Mouse (Mus musculus): ENCODE results near the gene Arhgap45. TPM values are rescaled to one million over a fixed set of nuclear protein-coding genes. Genes with fewer than 3 reads are reported as not detected.

The Arhgap45 gene
- 695 and 736 TPM in 2 replicates for total RNA-seq (2017)

GRCm38 (mm10) chr10:80016511-80016910, at the start of gene Arhgap45:
Gene Arhgap45, plus strand, starts transcription at chr10:80016653.
- ATAC-seq (ENCODE audit: extremely low read depth, insufficient number of reproducible peaks, low FRiP score, poor library complexity, severe bottlenecking) = peak; percentile 78

- ATAC-seq (ENCODE audit: extremely low read depth, insufficient number of reproducible peaks, low FRiP score, poor library complexity, severe bottlenecking) = no peak
Observed at GRCm38 (mm10) chr10:79966886-79967400, 49.5 kb upstream of the Arhgap45 start.

GRCm38 (mm10) chr10:79968181-79968580, 48.3 kb upstream of the Arhgap45 start:
- ATAC-seq (ENCODE audit: extremely low read depth, insufficient number of reproducible peaks, low FRiP score, poor library complexity, severe bottlenecking) = no peak

- no peak for ATAC-seq (ENCODE audit: extremely low read depth, insufficient number of reproducible peaks, low FRiP score, poor library complexity, severe bottlenecking)
Observed at GRCm38 (mm10) chr10:79969124-79969568, 47.3 kb upstream of the Arhgap45 start.

- ATAC-seq (ENCODE audit: extremely low read depth, insufficient number of reproducible peaks, low FRiP score, poor library complexity, severe bottlenecking) = no peak
Observed at GRCm38 (mm10) chr10:79970415-79971182, 45.9 kb upstream of the Arhgap45 start, which contains the start of gene Grin3b. Gene Grin3b, plus strand, starts transcription at chr10:79970715.

- no peak for ATAC-seq (ENCODE audit: extremely low read depth, insufficient number of reproducible peaks, low FRiP score, poor library complexity, severe bottlenecking)
Observed at GRCm38 (mm10) chr10:79971183-79971497, 45.3 kb upstream of the Arhgap45 start.

- ATAC-seq (ENCODE audit: extremely low read depth, insufficient number of reproducible peaks, low FRiP score, poor library complexity, severe bottlenecking) = no peak
Observed at GRCm38 (mm10) chr10:79972831-79973230, 43.6 kb upstream of the Arhgap45 start.

GRCm38 (mm10) chr10:79974087-79974486, 42.4 kb upstream of the Arhgap45 start:
- no peak for ATAC-seq (ENCODE audit: extremely low read depth, insufficient number of reproducible peaks, low FRiP score, poor library complexity, severe bottlenecking)

- ATAC-seq (ENCODE audit: extremely low read depth, insufficient number of reproducible peaks, low FRiP score, poor library complexity, severe bottlenecking) = no peak
Observed at GRCm38 (mm10) chr10:79974668-79975067, 41.8 kb upstream of the Arhgap45 start.

GRCm38 (mm10) chr10:79976071-79976721, 40.3 kb upstream of the Arhgap45 start:
- ATAC-seq (ENCODE audit: extremely low read depth, insufficient number of reproducible peaks, low FRiP score, poor library complexity, severe bottlenecking) = no peak

- ATAC-seq (ENCODE audit: extremely low read depth, insufficient number of reproducible peaks, low FRiP score, poor library complexity, severe bottlenecking) = no peak
Observed at GRCm38 (mm10) chr10:79976722-79977107, 39.7 kb upstream of the Arhgap45 start.

- ATAC-seq (ENCODE audit: extremely low read depth, insufficient number of reproducible peaks, low FRiP score, poor library complexity, severe bottlenecking) = no peak
Observed at GRCm38 (mm10) chr10:79977324-79977723, 39.1 kb upstream of the Arhgap45 start.

GRCm38 (mm10) chr10:79978061-79978460, 38.4 kb upstream of the Arhgap45 start:
- ATAC-seq (ENCODE audit: extremely low read depth, insufficient number of reproducible peaks, low FRiP score, poor library complexity, severe bottlenecking) = no peak

GRCm38 (mm10) chr10:79979401-79980155, 36.9 kb upstream of the Arhgap45 start:
- no peak for ATAC-seq (ENCODE audit: extremely low read depth, insufficient number of reproducible peaks, low FRiP score, poor library complexity, severe bottlenecking)

GRCm38 (mm10) chr10:79983205-79983604, 33.2 kb upstream of the Arhgap45 start:
- ATAC-seq (ENCODE audit: extremely low read depth, insufficient number of reproducible peaks, low FRiP score, poor library complexity, severe bottlenecking) = no peak

- no peak for ATAC-seq (ENCODE audit: extremely low read depth, insufficient number of reproducible peaks, low FRiP score, poor library complexity, severe bottlenecking)
Observed at GRCm38 (mm10) chr10:79983670-79984069, 32.8 kb upstream of the Arhgap45 start.

GRCm38 (mm10) chr10:79984195-79984816, 32.1 kb upstream of the Arhgap45 start, which contains the start of gene Tmem259:
Gene Tmem259, minus strand, starts transcription at chr10:79984330.
- peak; percentile 43 for ATAC-seq (ENCODE audit: extremely low read depth, insufficient number of reproducible peaks, low FRiP score, poor library complexity, severe bottlenecking)

- ATAC-seq (ENCODE audit: extremely low read depth, insufficient number of reproducible peaks, low FRiP score, poor library complexity, severe bottlenecking) = peak; percentile 67
Observed at GRCm38 (mm10) chr10:79984871-79985270, 31.6 kb upstream of the Arhgap45 start.

Data from neutrophil, adult 5-6 weeks (primary cell).